Mouse (Mus musculus): ENCODE results near the gene Prps1l3. TPM values are rescaled to one million over a fixed set of nuclear protein-coding genes. Genes with fewer than 3 reads are reported as not detected.
A peak's percentile ranks its signal among the peaks of the same experiment; 100 is the strongest.
"Not testable (repeated sequence)": the region's sequence is repeated elsewhere in the genome, so short reads cannot be mapped to it uniquely, and the experiment has no call there.

The Prps1l3 gene
- polyA plus RNA-seq, 1 experiment from 2014 or later = 64.2 TPM

- Histone ChIP-seq H3K9me3 (no peaks in the 10 kb centered on the region), H3K36me3 (no peaks in the 10 kb centered on the region), H3K27me3 (ENCODE audit: insufficient read depth, poor library complexity, severe bottlenecking) (no peaks in the 10 kb centered on the region), H3K27ac (no peak overlapping the region), H3K4me1 (no peaks in the 10 kb centered on the region), H3K4me3 (no peak overlapping the region)
- DNase-seq (ENCODE audit: low spot score) = no peak
- WGBS = 80% methylated on average over 4 of the region's 4 CpGs
Observed at GRCm38 (mm10) chr12:57204276-57204851, 25.8 kb upstream of the Prps1l3 start.

GRCm38 (mm10) chr12:57211353-57212311, 18.6 kb upstream of the Prps1l3 start:
- no peaks in the 10 kb centered on the region for H3K9me3 ChIP-seq
- no peaks in the 10 kb centered on the region for H3K27me3 ChIP-seq (ENCODE audit: insufficient read depth, poor library complexity, severe bottlenecking)
- peak; percentile 80 for DNase-seq (ENCODE audit: low spot score)
- no peaks in the 10 kb centered on the region for H3K36me3 ChIP-seq
- H3K4me3 ChIP-seq = peak overlapping the region; percentile 64
- H3K27ac ChIP-seq = peak overlapping the region; percentile 86
- peaks cover 3% of the 10 kb centered on the region; the same call in 1 of the 2 replicates for H3K4me1 ChIP-seq
- 6% methylated on average over 30 of the region's 30 CpGs for WGBS

GRCm38 (mm10) chr12:57212463-57212862, 17.7 kb upstream of the Prps1l3 start:
- H3K27me3 ChIP-seq (ENCODE audit: insufficient read depth, poor library complexity, severe bottlenecking); H3K36me3 ChIP-seq; H3K9me3 ChIP-seq; H3K4me3 ChIP-seq; H3K4me1 ChIP-seq; DNase-seq (ENCODE audit: low spot score); H3K27ac ChIP-seq: not testable (repeated sequence)
- WGBS = 80% methylated on average over 5 of the region's 5 CpGs

GRCm38 (mm10) chr12:57226411-57226810, 3.8 kb upstream of the Prps1l3 start:
- Histone ChIP-seq H3K27ac (no peak overlapping the region), H3K4me1 (peaks cover 4% of the 10 kb centered on the region), H3K36me3 (no peaks in the 10 kb centered on the region), H3K9me3 (no peaks in the 10 kb centered on the region), H3K4me3 (no peak overlapping the region), H3K27me3 (ENCODE audit: insufficient read depth, poor library complexity, severe bottlenecking) (no peaks in the 10 kb centered on the region)
- WGBS = 80% methylated on average over 9 of the region's 9 CpGs
- no peak for DNase-seq (ENCODE audit: low spot score)

GRCm38 (mm10) chr12:57227776-57228175, 2.4 kb upstream of the Prps1l3 start:
- no peaks in the 10 kb centered on the region for H3K27me3 ChIP-seq (ENCODE audit: insufficient read depth, poor library complexity, severe bottlenecking)
- H3K4me3 ChIP-seq = no peak overlapping the region
- DNase-seq (ENCODE audit: low spot score) = no peak
- H3K9me3 ChIP-seq = no peaks in the 10 kb centered on the region
- no peak overlapping the region for H3K27ac ChIP-seq
- H3K4me1 ChIP-seq = peaks cover 7% of the 10 kb centered on the region
- H3K36me3 ChIP-seq = no peaks in the 10 kb centered on the region
- WGBS = 83% methylated on average over 4 of the region's 8 CpGs

GRCm38 (mm10) chr12:57229703-57230102, 509 bp upstream of the Prps1l3 start:
- Histone ChIP-seq H3K9me3 (no peaks in the 10 kb centered on the region), H3K27ac (peak overlapping the region; percentile 98), H3K4me3 (peak overlapping the region; percentile 81), H3K4me1 (peaks cover 7% of the 10 kb centered on the region), H3K27me3 (ENCODE audit: insufficient read depth, poor library complexity, severe bottlenecking) (no peaks in the 10 kb centered on the region), H3K36me3 (no peaks in the 10 kb centered on the region)
- no peak for DNase-seq (ENCODE audit: low spot score)
- WGBS = 21% methylated on average over 4 of the region's 4 CpGs

GRCm38 (mm10) chr12:57231085-57231875, 1.1 kb downstream of the Prps1l3 start:
- peak overlapping the region; percentile 98; the same call in 1 of the 2 replicates for H3K27ac ChIP-seq
- no peaks in the 10 kb centered on the region for H3K27me3 ChIP-seq (ENCODE audit: insufficient read depth, poor library complexity, severe bottlenecking)
- peaks cover 7% of the 10 kb centered on the region for H3K4me1 ChIP-seq
- H3K36me3 ChIP-seq = no peaks in the 10 kb centered on the region
- H3K4me3 ChIP-seq = peak overlapping the region; percentile 81
- 63% methylated on average over 14 of the region's 14 CpGs for WGBS
- no peaks in the 10 kb centered on the region for H3K9me3 ChIP-seq
- DNase-seq (ENCODE audit: low spot score) = no peak

- DNase-seq (ENCODE audit: low spot score) = no peak
- H3K4me1 ChIP-seq = peaks cover 7% of the 10 kb centered on the region
- H3K36me3 ChIP-seq = peaks cover 3% of the 10 kb centered on the region
- H3K27ac ChIP-seq = no peak overlapping the region
- H3K4me3 ChIP-seq = no peak overlapping the region
- 82% methylated on average over 5 of the region's 5 CpGs for WGBS
- H3K27me3 ChIP-seq (ENCODE audit: insufficient read depth, poor library complexity, severe bottlenecking) = no peaks in the 10 kb centered on the region
- no peaks in the 10 kb centered on the region for H3K9me3 ChIP-seq
Observed at GRCm38 (mm10) chr12:57233386-57233785, 3.2 kb downstream of the Prps1l3 start.

GRCm38 (mm10) chr12:57243671-57244495, 13.7 kb downstream of the Prps1l3 start:
- WGBS = 86% methylated on average over 5 of the region's 5 CpGs
- Histone ChIP-seq H3K36me3 (peaks cover 26% of the 10 kb centered on the region), H3K4me1 (no peaks in the 10 kb centered on the region)

GRCm38 (mm10) chr12:57258572-57258971, 28.4 kb downstream of the Prps1l3 start:
- Histone ChIP-seq H3K27ac (no peak overlapping the region), H3K27me3 (ENCODE audit: insufficient read depth, poor library complexity, severe bottlenecking) (no peaks in the 10 kb centered on the region)

More at GRCm38 (mm10) chr12:57243671-57244495, 13.7 kb downstream of the Prps1l3 start:
- H3K27me3 ChIP-seq (ENCODE audit: insufficient read depth, poor library complexity, severe bottlenecking) = no peaks in the 10 kb centered on the region
- no peak overlapping the region for H3K4me3 ChIP-seq
- H3K9me3 ChIP-seq = no peaks in the 10 kb centered on the region
- no peak overlapping the region for H3K27ac ChIP-seq
- no peak for DNase-seq (ENCODE audit: low spot score)

GRCm38 (mm10) chr12:57275456-57275855, 45.2 kb downstream of the Prps1l3 start:
- Histone ChIP-seq H3K27me3 (ENCODE audit: insufficient read depth, poor library complexity, severe bottlenecking) (no peaks in the 10 kb centered on the region), H3K4me3 (no peak overlapping the region), H3K9me3 (no peaks in the 10 kb centered on the region), H3K27ac (no peak overlapping the region), H3K36me3 (no peaks in the 10 kb centered on the region), H3K4me1 (no peaks in the 10 kb centered on the region)
- 54% methylated on average over 1 of the region's 1 CpGs for WGBS
- no peak for DNase-seq (ENCODE audit: low spot score)

More at GRCm38 (mm10) chr12:57258572-57258971, 28.4 kb downstream of the Prps1l3 start:
- Histone ChIP-seq H3K4me1 (no peaks in the 10 kb centered on the region), H3K4me3 (no peak overlapping the region), H3K36me3 (no peaks in the 10 kb centered on the region), H3K9me3 (no peaks in the 10 kb centered on the region)
- DNase-seq (ENCODE audit: low spot score) = no peak
- 54% methylated on average over 2 of the region's 2 CpGs for WGBS

Data from heart, embryonic 10.5 days (tissue).